Mouse (Mus musculus) adrenal gland, postnatal 10 days (tissue): ENCODE measurements around the gene Lhb. TPM values are rescaled to one million over a fixed set of nuclear protein-coding genes. Genes with fewer than 3 reads are reported as not detected.
"Not testable (repeated sequence)": the region's sequence is repeated elsewhere in the genome, so short reads cannot be mapped to it uniquely, and the experiment has no call there.

Experiments used
- DNase-seq: peaks from one replicate; pipeline ENCODE4 v3.0.0; 2021; ENCODE audit warnings: mixed read lengths
- total RNA-seq, 2 experiments: library from RNA; stranded (reverse); gene quantifications; 2 replicates each; pipeline ENCODE4 v1.2.3; 2021

The Lhb gene
- total RNA-seq, 2 experiments from 2014 or later: not detected

DNA sequence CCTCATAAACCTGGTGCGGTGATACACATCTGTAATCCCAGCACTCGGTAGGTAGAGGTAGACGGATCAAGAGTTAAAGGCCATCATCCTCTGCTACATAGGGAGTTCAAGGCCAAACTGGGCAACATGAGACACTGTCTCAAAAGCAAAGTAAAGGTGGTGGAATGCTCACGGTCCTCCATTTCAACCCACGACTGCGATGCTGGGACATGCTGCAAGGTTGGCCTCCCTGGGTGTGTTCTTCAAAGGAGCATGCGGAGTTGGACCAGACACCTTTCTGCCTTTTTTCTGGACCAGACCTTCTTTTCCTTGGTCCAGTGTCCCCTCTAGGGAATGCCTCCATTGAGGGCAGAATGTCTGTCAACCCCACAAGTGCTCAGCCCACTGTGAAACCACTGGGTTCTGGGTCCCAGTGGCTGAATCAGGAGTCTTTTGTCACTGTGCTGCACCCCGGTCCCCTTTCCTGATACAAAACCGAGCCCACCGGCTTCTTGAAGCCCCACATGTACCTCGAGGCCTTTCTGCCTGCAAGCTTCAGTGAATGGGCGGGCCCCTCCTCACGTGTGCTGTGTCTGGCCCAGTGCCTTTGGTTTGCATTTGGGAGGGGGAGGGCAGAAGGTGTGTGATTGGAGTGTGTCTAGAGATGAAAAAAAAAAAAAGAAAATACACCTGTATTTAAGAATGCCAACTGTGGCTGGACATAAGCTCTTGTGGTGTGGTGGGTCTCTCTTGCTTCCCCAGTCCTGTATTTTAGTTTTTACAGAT is 35.5 kb downstream of the Lhb start:
- DNase-seq: peak; percentile 19

DNA sequence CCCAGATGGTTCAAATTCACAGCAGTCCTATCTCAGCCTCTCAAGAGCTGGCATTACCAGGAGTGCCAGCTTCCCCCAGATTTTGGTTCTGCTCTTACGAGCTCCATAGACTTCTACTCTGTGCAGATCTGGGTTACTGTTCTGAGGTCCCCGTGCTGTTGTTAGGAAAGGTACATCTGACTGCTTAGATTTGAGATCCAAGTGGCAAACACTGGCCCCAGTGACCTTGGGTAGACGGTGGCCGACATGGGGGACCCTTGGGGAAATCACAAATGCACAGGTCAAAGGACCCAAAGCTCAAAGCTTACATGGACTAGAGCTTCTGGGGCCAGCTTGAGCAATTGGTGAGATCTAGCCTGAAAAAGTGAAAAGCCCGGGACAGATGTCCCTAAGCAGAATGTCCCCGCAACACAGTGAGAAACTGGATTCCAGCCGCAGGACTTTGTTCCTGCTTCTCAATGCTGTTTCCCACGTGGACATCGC is 36.1 kb downstream of the Lhb start:
- DNase-seq: no peak

DNA sequence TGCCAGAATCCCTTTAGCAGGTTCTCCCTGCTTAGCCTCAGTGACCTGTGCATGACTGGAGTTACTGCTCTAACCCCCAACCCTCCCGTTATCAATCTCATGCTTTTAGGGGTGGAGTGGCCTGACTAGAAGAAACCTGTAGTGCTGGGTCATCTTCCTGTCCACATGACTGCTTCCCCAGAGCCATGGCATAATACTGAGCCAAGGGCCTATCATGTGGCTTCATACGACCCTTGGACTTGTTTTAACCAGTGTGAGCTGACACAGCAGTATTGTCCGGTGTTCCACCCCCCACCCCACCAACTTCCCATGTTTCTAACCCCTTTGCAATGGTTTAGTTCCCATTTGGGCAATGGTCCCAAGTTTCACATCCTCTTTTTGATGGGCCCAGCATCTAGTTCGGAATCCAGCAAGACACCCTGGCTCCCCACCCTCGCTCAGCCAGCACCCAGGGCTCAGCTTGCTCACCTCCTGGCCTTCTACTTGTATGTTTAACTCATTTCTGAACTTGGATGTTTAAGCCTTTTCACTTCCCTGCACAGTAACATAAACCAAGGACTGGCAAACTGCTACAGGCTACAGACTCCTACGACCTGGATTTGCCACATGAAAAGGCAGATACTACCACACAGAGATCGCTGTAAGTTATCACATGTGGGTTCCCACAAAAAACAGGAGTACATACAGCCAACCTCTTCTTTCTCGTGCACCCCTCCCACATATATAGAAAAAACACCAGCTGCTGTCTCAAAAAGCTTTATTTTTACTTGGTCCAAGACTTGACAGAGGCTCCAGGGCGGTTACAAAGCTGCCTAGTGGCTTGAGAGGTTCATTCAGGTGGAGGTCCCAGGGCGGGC is 36.8 kb downstream of the Lhb start:
- peak; percentile 40 for DNase-seq

DNA sequence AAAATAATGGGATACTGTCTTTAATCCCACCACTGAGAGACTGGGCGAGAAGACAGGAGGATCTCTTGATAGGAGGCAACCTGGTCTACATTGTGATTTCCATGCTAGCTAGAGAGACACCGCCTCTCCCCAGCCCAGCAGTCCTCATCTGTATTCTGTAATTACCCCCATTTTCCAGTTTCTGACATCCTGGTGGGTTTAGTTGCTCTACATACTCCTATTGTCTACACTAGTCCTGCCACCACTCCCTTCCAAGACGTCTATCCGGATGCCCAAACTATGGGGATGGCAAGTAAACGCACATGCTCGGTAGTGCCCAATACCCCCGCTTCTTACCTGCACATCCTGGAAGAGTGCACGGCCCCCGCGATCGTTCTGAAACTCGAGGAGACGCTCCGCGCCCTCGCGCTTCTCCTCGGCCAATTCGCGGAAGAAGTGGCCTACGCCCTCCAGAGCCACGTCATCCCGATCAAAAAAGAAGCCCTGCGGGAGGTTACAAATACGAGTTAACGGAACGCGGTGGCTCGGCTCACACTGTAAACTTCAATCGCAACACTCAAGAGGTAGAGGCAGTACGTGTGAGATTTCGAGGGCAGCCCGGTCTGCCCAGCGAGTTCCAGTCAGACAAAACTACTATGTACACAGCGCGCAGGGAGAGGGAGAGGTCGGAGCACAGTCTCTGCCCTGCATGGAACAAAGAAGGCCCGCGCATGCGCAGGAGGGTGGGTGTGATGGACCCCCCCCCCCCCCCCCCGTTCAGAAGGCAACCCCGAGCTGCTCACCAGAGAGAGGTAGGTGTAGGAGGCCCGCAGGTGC is 38.3 kb downstream of the Lhb start:
- peak; percentile 86 for DNase-seq

DNA sequence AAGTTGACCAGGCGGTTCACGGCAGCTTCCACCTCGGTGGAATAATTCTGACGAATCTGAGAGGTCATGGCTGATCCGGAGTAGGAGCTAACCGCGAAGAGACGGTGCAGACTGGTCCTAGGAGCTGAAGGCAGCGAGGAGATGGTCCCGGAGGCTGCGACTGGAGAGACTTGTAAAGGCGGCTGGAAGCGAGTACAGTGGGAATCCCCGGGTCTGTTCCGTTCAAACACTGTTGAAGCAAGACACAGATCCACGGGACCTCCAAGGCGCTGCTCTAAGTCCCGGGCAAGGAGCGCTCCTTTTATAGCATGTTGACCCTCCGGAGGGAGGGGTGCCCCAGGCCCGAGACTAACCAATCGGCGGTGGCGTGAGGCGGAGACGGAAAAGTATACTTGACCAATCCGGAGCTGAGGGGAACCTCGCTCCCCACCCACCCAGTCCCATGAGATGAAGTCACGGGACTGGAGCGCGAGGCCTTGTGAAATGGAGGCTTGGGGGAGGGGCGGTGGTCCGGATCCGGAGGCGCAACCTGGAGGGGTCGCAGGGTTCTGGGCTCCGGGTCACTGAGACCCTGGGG is 39.0 kb downstream of the Lhb start, which contains the start of gene Ftl1:
Gene Ftl1, minus strand, starts transcription at position 321 of the 577 bp plus-strand sequence.
- DNase-seq: peak; percentile 97

DNA sequence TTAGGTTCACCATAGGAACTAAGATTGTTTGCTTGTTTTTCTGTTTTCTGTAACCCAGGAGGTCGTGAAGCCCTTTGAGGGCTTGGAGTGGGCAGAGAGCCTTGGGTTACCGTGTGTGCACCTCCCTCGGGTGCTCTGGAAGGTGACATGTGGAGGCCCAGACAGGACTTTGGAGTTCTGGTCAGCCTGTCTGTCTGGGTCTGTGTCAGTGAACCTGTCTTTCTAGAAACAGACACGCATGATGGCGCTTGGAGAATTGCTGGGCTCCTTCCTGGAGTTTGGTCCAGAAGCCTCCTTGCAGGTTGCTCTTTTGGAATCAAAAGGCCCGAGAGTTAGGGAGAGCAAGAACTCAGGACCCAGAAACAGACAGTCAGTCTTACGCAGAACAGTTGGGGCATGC is 39.8 kb downstream of the Lhb start:
- DNase-seq: peak; percentile 26

DNA sequence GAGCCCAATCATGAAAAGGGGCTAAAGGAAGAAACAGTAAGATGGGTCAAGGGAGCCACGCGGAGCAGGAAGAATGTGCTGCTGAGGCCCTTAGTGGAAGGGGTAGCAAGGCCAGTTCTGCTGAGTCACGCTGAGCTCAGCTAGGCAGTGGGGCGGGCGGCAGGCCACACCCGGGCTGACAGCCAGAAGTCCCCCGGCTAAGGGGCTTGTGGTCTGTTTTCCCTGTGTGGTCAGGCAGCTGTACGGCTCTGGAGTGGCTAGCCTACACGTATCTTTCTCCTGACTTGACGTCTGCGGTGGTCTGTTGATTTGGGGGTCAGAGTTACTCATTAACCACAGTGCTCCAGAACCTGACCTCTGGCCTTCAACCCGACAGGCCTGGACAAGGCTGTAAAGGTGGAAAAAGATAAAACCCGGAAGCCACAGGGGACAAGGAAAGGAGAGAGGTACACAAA is 40.3 kb downstream of the Lhb start:
- peak; percentile 83 for DNase-seq

DNA sequence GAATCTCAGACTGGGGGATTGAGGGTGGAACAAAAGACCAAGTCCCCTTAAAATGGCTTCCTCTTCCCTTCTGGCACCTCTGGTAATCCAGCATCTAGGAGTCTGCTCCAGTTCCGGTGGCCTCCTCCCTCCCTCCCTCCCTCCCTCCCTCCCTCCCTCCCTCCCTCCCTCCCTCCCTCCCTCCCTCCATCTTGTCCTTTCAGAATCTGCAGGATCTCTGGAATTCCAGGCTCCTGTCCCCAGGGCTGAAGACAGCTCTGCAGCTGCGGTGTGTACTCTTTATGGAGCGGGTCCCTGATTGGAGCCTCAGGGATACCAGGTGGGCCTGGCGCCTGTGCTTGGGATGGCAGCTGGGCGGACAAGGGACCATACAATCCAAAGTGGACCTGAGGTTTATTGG is 40.7 kb downstream of the Lhb start:
- DNase-seq: no peak

DNA sequence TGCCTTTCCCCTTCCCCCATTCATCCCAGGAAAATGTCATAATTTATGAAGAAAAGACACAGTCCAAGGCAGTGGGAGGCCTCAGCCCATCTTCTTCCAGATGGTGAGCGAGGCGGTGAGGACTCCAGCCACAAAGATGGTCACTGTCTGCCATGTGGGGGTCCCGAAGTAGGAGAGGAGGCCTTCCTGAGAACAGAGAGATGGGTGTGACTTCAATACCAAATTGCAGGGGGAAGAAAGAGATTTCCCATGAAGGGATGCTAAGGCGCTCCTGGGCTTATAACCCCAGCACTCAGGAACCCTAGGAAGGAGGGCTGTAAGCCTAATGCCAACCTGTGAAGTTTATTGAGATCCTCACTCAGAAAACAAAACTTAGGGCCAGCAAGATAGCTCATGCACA is 41.2 kb downstream of the Lhb start:
- DNase-seq: no peak

DNA sequence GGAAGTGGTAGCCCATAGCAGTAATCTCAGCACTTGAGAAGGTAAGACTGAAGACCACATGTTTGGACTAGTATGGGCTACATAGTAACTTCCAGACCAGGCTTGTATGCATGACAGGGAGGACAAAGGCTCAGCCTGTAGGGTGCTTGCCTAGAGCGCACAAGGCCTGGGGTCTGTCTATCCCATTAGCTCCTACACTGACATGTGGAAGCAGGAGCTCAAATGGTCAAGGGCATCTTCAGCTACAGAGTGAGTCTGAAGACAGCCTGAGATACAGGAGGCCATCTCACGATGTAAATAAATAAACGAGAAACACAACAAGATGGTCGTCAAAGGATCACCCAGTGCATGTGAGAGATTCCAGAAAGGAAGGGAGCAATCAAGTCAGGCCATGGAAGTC is 41.7 kb downstream of the Lhb start:
- no peak for DNase-seq

DNA sequence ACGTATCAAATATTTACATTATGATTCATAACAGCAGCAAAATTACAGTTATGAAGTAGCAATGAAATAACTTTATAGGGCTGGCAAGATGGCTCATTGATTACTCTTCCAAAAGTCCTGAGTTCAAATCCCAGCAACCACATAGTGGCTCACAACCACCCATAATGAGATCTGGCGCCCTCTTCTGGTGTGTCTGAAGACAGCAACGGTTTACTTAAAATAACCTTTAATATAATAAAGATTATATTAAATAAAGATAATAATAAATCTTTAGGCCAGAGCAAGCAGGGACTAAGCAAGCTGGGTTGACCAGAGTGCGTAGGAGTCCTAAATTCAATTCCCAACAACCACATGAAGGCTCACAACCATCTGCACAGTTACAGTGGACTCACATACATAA is 42.2 kb downstream of the Lhb start:
- DNase-seq: not testable (repeated sequence)

DNA sequence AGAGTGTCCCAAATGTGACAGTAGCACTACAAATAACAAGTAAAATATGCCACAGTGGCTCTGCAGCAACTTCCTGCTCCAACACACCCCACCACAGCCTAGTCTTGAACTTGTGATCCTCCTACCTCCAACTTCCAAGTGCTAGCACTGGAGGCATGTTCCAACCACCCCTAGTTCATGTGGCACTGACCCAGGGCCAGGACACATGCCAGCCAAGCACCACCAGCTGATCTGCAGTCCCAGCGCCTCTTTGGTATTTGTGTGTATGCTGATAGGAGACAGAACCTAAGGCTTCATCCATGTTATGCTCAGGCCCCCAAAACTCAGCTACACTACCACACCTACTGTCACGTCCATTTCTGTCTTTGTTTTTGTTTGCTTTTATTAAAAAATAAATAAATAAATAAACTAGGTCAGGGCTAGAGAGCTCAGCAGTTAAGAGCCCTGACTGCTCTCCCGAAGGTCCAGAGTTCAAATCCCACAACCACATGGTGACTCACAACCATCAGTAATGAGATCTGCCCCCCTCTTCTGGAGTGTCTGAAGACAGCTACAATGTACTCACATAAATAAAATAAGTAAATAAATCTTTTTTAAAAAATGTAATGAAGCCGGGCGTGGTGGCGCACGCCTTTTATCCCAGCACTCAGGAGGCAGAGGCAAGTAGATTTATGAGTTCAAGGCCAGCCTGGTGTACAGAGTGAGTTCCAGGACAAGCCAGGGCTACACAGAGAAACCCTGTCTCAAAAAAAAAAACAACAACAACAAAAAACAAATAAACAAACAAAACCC is 43.6 kb downstream of the Lhb start:
- no peak for DNase-seq

DNA sequence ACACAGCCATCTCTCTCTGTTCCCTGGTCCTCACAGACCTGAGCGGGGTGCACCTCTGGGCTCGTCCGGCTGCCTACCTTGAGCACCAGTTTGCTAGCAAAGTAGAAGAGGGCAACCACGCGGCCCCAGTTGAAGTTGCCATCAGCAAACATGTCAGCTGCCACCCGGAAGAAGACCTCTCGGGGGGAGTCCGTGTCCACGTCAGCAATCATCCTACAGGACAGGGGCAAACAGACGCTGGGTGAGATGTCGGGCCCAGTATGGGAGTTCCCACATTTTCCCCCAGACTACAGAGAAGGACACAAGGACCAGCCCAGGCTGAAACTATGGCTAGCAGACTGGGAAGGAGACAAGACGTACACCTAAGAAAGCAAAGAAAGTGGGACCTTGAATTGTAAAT is 44.5 kb downstream of the Lhb start:
- no peak for DNase-seq

DNA sequence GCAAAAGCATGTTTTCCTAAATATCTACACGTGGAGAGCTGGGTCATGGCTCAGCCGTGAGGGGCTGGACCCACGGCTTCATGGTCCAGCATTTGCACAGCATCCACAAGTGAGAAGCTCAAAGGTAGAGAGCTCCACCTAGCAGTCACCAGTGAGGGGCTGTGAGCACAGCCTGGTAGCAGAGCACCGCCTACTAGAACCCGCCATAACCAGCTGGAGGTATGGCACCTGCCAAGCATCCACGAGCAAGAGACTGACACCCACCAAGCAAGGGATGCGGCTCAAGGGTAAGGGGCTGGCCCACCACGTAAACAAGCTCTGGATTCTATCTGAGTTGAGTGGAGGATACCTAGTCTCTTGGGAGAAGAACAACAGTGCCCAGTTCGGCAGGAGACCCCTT is 44.9 kb downstream of the Lhb start:
- no peak for DNase-seq

DNA sequence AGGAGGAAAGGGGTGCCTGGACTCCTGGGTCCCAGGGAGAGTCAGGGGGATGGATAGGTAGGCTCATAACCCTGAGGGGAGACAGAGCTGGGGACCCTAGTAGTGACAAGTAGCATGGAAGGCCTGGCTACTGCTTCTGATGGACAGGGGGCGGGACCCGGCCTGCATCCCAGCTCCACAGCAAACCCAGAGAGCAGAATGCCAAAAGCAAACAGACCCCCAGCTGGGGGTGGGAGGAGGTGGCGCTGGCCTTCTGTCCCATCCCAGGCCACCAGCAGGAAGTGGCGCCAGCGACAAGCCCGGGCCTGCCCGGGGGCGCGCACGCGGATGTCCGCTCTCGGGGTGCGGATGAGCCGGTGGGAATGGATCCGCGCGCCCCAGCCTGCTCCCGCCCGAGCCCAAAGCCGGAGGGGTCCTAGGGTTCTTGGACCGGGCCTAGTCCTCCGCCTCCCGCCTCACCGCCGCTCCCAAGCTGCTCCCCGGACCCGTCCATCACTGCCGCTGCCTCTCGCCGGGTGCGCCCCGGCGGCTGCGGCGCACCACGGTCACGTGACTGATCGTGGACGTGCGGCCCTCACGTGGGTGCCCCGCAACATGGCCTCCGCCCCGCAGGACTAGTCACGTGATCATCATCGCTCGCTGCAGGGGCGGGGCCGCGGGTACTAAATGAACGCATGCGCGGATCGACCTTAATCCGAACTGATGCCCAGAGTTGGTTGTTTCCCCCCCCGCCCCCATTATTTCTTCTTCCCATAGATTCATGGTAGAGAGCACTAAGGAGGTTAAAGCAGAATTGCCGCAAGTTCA is 45.9 kb downstream of the Lhb start, which contains the start of gene Bax:
Gene Bax, minus strand, starts transcription at position 616 of the 807 bp plus-strand sequence.
- peak; percentile 96 for DNase-seq

DNA sequence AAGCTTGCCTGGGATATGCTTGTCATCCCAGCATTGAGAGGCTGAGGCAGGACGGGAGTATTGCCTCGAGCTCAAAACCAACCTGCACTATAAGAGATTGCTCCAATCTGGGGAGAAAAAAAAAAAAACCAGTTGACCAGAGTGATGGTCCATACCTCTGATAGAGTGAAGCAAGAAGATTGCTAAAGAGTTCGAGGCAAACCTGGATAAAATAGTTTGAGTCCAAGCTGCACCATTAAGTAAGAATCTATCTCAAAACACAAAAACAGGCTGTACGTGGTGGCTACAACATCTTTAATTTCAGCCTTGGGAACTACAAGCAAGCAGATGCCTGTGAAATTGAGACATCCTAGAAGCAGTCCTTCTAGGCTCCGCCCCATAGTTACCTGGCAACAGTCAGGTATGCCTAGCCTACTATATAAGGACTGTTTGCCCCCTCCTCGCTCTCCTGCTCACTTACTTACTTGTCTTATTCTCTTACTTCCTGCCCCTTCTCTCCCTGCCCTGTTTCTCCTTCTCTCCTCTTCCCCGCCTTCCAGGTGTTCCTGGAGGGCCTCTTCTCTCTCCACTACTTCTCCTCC is 46.6 kb downstream of the Lhb start:
- DNase-seq: no peak

DNA sequence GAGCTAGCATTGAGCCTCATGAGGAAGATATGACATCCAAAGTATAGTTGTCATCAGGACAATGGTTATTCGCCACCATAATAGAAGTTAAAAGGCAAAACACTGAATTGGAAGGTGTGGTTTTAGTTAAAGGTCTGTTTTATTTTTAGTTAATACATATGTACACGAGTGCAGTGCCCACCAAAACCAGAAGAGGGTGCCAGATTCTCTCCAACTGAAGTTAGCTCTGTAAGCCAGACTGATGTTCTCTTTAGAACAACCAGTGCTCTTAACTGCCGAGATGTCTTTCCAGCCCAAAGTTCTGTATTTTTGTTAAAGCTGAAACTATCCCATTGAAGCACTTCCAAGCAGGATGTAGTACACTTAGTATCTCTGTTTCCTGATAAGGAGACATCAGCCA is 50.2 kb downstream of the Lhb start:
- DNase-seq: peak; percentile 82
